Mouse (Mus musculus) kidney, adult 2 months (tissue): ENCODE measurements around the gene Gipr.
A peak's percentile ranks its signal among the peaks of the same experiment; 100 is the strongest.

Experiments used
- CTCF ChIP-seq: fragments of 200-500 bp; conservative IDR thresholded peaks from 2 replicates; pipeline ENCODE4 v1.5.1; 2011; ENCODE audit warnings: low read depth, mild to moderate bottlenecking, control low read depth, low read length, moderate library complexity, mixed read lengths; ENCODE audit not compliant: insufficient read depth, insufficient read length
- POLR2A ChIP-seq: fragments of 200-500 bp; IDR thresholded peaks from one replicate; pipeline ENCODE4 v1.6.1; 2011; ENCODE audit warnings: low read depth, low read length, control low read depth

GRCm38 (mm10) chr7:19119631-19120429 is 46.1 kb downstream of the Gipr start, which contains the start of gene Fbxo46:
- TF ChIP-seq CTCF (no peak), POLR2A (peak; percentile 76)
